Mouse (Mus musculus): Measurements from ENCODE around the gene Mien1. TPM values are rescaled to one million over a fixed set of nuclear protein-coding genes. Genes with fewer than 3 reads are reported as not detected.
A peak's percentile ranks its signal among the peaks of the same experiment; 100 is the strongest.

Mien1 gene
- polyA plus RNA-seq, 1 experiment from 2014 or later = 265 TPM

- Histone ChIP-seq H3K4me1 (replicated peaks) (peaks cover 14% of the 10 kb centered on the region; the same call in 1 of the 2 replicates), H3K4me2 (no peak overlapping the region), H3K27ac (replicated peaks) (no peak overlapping the region), H3K36me3 (no peaks in the 10 kb centered on the region), H3K9me3 (no peaks in the 10 kb centered on the region), H3K4me3 (no peak overlapping the region), H3K9ac (no peak overlapping the region), H3K27me3 (peaks cover 47% of the 10 kb centered on the region)
- WGBS = 55% methylated on average over 1 of the region's 1 CpGs
- ATAC-seq (ENCODE audit: low read depth) = no peak
Measured at GRCm38 (mm10) chr11:98445238-98445637, 6.4 kb upstream of the Mien1 start.

GRCm38 (mm10) chr11:98443688-98444087, 4.9 kb upstream of the Mien1 start:
- no peaks in the 10 kb centered on the region for H3K36me3 ChIP-seq
- H3K27me3 ChIP-seq = peaks cover 38% of the 10 kb centered on the region
- H3K9me3 ChIP-seq = no peaks in the 10 kb centered on the region
- 100% methylated on average over 1 of the region's 1 CpGs for WGBS
- H3K4me3 ChIP-seq = no peak overlapping the region
- peaks cover 14% of the 10 kb centered on the region; the same call in 1 of the 2 replicates for H3K4me1 ChIP-seq (replicated peaks)
- H3K9ac ChIP-seq = no peak overlapping the region
- H3K27ac ChIP-seq (replicated peaks) = no peak overlapping the region
- H3K4me2 ChIP-seq = no peak overlapping the region
- ATAC-seq (ENCODE audit: low read depth) = no peak

DNA sequence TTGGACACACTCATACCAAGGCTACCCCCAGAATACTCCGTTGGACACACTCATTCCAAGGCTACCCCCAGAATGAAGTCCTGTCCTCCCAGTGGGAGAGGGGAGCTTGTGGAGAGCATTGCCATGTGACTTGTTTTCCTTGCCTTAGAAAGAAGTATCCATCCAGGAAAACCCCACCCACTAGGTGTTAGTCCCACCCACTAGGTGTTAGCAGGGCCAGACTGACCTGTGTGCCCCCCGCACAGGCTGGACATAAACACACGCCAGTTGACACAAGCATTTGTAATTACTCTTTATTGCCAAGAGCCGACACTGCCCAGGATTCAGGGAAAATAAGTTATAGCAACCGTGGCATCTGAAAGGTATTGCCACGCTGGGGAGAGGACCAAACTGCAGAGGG, 1.4 kb downstream of the Mien1 start:
- Histone ChIP-seq H3K4me1 (replicated peaks) (peaks cover 10% of the 10 kb centered on the region), H3K4me2 (peak overlapping the region; percentile 84; the same call in 1 of the 2 replicates), H3K27me3 (no peaks in the 10 kb centered on the region), H3K4me3 (peak overlapping the region; percentile 71), H3K9me3 (no peaks in the 10 kb centered on the region), H3K9ac (no peak overlapping the region), H3K27ac (replicated peaks) (no peak overlapping the region), H3K36me3 (peaks cover 36% of the 10 kb centered on the region)
- WGBS = 83% methylated on average over 6 of the region's 6 CpGs
- no peak for ATAC-seq (ENCODE audit: low read depth)

DNA sequence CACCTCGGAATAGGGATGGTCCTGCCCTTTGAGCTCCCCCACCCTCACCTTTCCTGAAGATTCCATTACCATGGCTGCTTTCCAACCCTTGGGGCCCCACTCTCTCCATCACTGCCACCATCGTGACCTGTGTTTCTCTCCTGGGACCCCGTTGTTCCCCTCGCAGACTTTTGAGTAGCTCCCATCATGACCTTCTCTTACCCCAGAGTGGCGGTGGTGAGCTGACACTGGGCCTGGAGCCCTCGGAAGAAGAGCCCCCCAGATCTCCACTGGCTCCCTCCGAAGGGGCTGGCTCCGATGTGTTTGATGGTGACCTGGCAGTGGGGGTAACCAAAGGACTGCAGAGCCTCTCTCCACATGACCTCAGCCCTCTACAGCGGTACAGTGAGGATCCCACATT, 3.1 kb downstream of the Mien1 start:
- WGBS = 89% methylated on average over 9 of the region's 9 CpGs

DNA sequence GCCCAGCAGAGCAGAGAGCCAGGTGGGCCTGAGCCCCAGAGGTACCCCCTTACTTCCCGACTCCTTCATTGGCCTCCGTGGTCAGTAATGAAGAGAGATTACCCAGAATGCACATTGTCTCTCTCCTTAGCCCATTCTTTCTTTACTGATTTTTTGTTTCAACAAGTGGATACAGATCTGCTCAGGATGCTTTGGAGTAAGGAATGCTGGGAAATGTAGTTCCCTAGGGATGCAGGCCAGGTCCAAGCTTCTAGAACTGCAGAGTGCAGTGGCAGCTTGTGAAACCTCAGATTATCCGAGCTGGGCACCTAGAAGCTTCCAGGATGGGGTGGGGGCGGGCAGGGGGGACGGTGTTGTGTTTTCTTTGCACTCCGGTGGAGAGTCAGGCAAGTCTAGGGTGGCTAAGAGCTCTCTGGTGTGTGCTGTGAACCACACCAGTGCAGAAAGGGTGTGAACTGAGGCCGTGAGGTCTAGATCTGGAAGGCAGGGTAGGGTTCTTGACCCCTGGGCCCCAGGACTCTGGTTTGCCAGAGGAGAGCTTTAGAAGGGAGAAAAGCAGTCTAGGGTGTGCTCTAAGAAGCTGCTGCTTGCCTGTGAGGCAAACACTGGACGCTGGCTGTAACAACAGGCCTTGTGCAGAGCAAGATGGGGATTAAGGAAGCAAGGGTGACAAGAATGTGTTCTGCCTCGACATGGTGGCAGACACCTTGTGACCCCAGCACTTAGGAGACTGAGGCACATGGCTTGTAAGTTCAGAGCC, 6.9 kb downstream of the Mien1 start:
- Histone ChIP-seq H3K36me3 (peaks cover 32% of the 10 kb centered on the region; the same call in 1 of the 2 replicates), H3K9ac (no peak overlapping the region; the same call in 1 of the 2 replicates), H3K4me1 (replicated peaks) (no peaks in the 10 kb centered on the region), H3K27ac (replicated peaks) (no peak overlapping the region), H3K4me3 (no peak overlapping the region), H3K4me2 (no peak overlapping the region), H3K9me3 (no peaks in the 10 kb centered on the region), H3K27me3 (no peaks in the 10 kb centered on the region)
- no peak for ATAC-seq (ENCODE audit: low read depth)
- WGBS = 89% methylated on average over 9 of the region's 9 CpGs

More for the DNA sequence above, 3.1 kb downstream of the Mien1 start:
- no peak for ATAC-seq (ENCODE audit: low read depth)
- Histone ChIP-seq H3K4me3 (no peak overlapping the region), H3K9ac (no peak overlapping the region), H3K4me2 (no peak overlapping the region), H3K27me3 (no peaks in the 10 kb centered on the region), H3K36me3 (peaks cover 36% of the 10 kb centered on the region), H3K4me1 (replicated peaks) (peaks cover 10% of the 10 kb centered on the region), H3K9me3 (no peaks in the 10 kb centered on the region), H3K27ac (replicated peaks) (no peak overlapping the region)

- Histone ChIP-seq H3K4me2 (no peak overlapping the region), H3K4me1 (replicated peaks) (no peaks in the 10 kb centered on the region), H3K27me3 (no peaks in the 10 kb centered on the region), H3K9me3 (no peaks in the 10 kb centered on the region), H3K27ac (replicated peaks) (no peak overlapping the region), H3K36me3 (peaks cover 8% of the 10 kb centered on the region; the same call in 1 of the 2 replicates), H3K4me3 (no peak overlapping the region), H3K9ac (no peak overlapping the region)
- ATAC-seq (ENCODE audit: low read depth) = no peak
- WGBS = 89% methylated on average over 5 of the region's 5 CpGs
Measured at GRCm38 (mm10) chr11:98428436-98428835, 10.4 kb downstream of the Mien1 start.

GRCm38 (mm10) chr11:98426592-98426991, 12.2 kb downstream of the Mien1 start:
- Histone ChIP-seq H3K27me3 (no peaks in the 10 kb centered on the region), H3K9ac (no peak overlapping the region)
- 90% methylated on average over 7 of the region's 7 CpGs for WGBS

DNA sequence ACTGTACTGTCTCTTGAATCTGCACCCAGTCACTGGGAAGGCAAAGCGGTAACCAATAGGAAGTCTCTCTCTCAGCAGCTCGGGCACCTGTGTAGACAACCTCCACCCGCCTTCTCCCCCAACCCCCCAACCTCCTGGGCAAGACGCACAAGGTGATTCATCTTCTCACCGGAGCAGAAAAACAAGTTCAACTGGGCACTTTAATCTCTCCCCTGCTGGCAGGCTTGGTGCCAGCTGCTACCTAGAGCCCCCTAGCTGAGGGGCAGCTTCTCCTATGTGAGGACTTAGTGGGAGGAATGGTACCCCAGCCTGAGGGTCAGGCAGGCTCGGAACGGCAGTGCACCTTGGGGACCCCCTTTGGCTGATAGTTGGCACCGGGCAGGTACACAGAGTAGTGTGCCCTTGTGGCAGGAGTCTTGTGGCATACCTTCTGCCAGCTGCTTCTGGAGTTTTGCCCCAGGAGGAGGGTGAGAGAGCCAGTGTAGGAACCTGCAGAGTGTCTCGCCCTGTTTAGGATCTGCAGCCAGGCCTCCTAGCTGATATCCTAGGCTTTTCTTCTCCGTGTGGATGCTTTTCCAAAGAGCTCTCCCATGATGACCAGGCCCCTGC, 19.7 kb downstream of the Mien1 start:
- no peak overlapping the region for H3K4me2 ChIP-seq
- no peak for ATAC-seq (ENCODE audit: low read depth)
- H3K27ac ChIP-seq (replicated peaks) = no peak overlapping the region
- no peaks in the 10 kb centered on the region for H3K36me3 ChIP-seq
- H3K9me3 ChIP-seq = no peaks in the 10 kb centered on the region
- H3K27me3 ChIP-seq = peaks cover 5% of the 10 kb centered on the region; the same call in 1 of the 2 replicates
- H3K4me1 ChIP-seq (replicated peaks) = peaks cover 15% of the 10 kb centered on the region
- H3K4me3 ChIP-seq = no peak overlapping the region
- 82% methylated on average over 10 of the region's 10 CpGs for WGBS
- no peak overlapping the region for H3K9ac ChIP-seq

More at GRCm38 (mm10) chr11:98426592-98426991, 12.2 kb downstream of the Mien1 start:
- H3K27ac ChIP-seq (replicated peaks) = no peak overlapping the region
- H3K4me2 ChIP-seq = no peak overlapping the region
- no peaks in the 10 kb centered on the region for H3K9me3 ChIP-seq
- no peaks in the 10 kb centered on the region for H3K4me1 ChIP-seq (replicated peaks)
- ATAC-seq (ENCODE audit: low read depth) = no peak
- no peak overlapping the region for H3K4me3 ChIP-seq
- H3K36me3 ChIP-seq = peaks cover 4% of the 10 kb centered on the region; the same call in 1 of the 2 replicates

- Histone ChIP-seq H3K4me2 (no peak overlapping the region), H3K36me3 (no peaks in the 10 kb centered on the region), H3K4me3 (no peak overlapping the region), H3K4me1 (replicated peaks) (peaks cover 23% of the 10 kb centered on the region), H3K9me3 (no peaks in the 10 kb centered on the region), H3K27ac (replicated peaks) (no peak overlapping the region), H3K9ac (no peak overlapping the region), H3K27me3 (peaks cover 10% of the 10 kb centered on the region; the same call in 1 of the 2 replicates)
- no peak for ATAC-seq (ENCODE audit: low read depth)
- WGBS = 79% methylated on average over 6 of the region's 6 CpGs
Measured at GRCm38 (mm10) chr11:98418273-98418672, 20.5 kb downstream of the Mien1 start.

DNA sequence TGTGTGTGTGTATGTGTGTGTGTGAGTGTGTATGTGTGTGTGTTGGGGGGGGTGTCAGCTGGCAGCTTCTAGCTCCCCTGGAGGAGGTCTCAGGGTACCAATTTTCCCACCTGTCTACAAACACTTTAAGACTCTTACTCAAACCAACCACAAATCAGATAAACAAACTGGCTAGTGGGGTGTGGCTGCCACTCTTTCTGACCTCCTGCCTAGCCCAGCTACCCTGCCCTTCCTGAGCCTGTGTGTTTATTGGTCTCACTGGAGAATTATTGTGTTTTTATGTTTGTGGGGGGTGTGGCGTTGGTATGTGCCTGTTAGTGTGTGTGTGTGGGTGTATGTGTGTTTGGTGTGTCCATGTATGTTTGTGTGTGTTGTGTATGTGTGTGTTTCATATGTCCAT, 21.7 kb downstream of the Mien1 start:
- H3K4me2 ChIP-seq = no peak overlapping the region
- H3K9me3 ChIP-seq = no peaks in the 10 kb centered on the region
- H3K36me3 ChIP-seq = no peaks in the 10 kb centered on the region
- H3K9ac ChIP-seq = no peak overlapping the region
- peaks cover 21% of the 10 kb centered on the region for H3K27me3 ChIP-seq
- H3K4me1 ChIP-seq (replicated peaks) = peaks cover 35% of the 10 kb centered on the region
- 93% methylated on average over 1 of the region's 1 CpGs for WGBS
- no peak for ATAC-seq (ENCODE audit: low read depth)
- no peak overlapping the region for H3K27ac ChIP-seq (replicated peaks)
- H3K4me3 ChIP-seq = no peak overlapping the region

DNA sequence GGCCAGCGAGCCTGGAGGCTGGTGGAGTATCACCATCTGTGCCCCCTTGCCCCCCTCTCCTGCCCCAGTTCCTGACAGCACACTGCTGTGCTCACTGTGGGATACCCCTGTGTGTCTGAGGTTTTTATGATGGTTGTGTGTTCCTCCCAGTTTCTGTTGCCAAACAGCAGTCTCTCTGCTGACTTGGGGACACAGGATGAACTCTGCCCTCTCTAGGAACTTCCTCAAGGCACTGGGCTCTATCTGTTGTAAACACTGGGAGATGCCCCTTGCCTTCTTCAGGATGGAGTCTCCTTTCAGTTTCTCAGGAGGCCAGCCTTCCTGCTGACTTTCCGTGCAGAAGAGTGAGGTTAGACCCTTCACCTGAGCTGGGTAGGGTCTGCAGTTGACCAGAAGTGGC, 24.6 kb downstream of the Mien1 start:
- no peaks in the 10 kb centered on the region for H3K36me3 ChIP-seq
- no peak overlapping the region for H3K27ac ChIP-seq (replicated peaks)
- H3K4me3 ChIP-seq = peak overlapping the region; percentile 64
- no peaks in the 10 kb centered on the region for H3K9me3 ChIP-seq
- H3K27me3 ChIP-seq = peaks cover 47% of the 10 kb centered on the region
- H3K4me1 ChIP-seq (replicated peaks) = peaks cover 46% of the 10 kb centered on the region
- peak overlapping the region; percentile 82; the same call in 1 of the 2 replicates for H3K9ac ChIP-seq
- 5% methylated on average over 2 of the region's 2 CpGs for WGBS
- H3K4me2 ChIP-seq = peak overlapping the region; percentile 96
- no peak; the same call in 1 of the 2 replicates for ATAC-seq (ENCODE audit: low read depth)

DNA sequence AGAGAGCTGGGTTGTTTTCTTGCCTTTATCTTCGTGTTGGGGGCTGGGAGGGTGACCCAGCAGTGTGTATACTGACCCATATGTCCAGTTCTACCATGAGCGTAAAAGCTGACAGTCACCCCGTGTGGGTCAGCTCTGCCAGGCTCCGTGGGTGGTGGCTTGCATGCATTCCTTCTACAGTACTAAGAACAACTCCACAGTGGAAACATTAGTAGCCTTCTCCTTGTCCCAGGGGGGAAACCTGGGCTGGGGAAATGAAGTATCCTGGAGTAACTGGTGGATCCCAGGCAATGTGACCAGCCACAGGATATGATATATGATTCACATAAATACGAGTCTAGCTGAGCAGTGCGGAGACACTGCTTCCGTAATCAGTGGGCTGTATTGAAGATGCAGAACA, 25.1 kb downstream of the Mien1 start:
- no peak for ATAC-seq (ENCODE audit: low read depth)
- peak overlapping the region; percentile 64 for H3K4me3 ChIP-seq
- H3K9ac ChIP-seq = peak overlapping the region; percentile 82
- H3K27ac ChIP-seq (replicated peaks) = 0 out of 2 replicates have a peak overlapping the region, but pooled peaks have one; percentile 3
- no peaks in the 10 kb centered on the region for H3K9me3 ChIP-seq
- peaks cover 50% of the 10 kb centered on the region for H3K4me1 ChIP-seq (replicated peaks)
- peak overlapping the region; percentile 96 for H3K4me2 ChIP-seq
- H3K27me3 ChIP-seq = peaks cover 47% of the 10 kb centered on the region
- no peaks in the 10 kb centered on the region for H3K36me3 ChIP-seq
- 17% methylated on average over 7 of the region's 7 CpGs for WGBS

Measured in neural tube, embryonic 13.5 days (tissue).